Mouse (Mus musculus) MEL (cell line): Measurements from ENCODE around the gene Men1.
A peak's percentile ranks its signal among the peaks of the same experiment; 100 is the strongest.

Experiments
- CTCF ChIP-seq, 3 experiments: IDR thresholded peaks in 2 of 3; conservative IDR thresholded peaks in 1 of 3; 2 replicates each; pipeline ENCODE4 v1.5.1; 2011 to 2012; ENCODE audit warnings: low read length in 3 of 3, low read depth in 2 of 3, mild to moderate bottlenecking in 2 of 3, improper control_type of control experiment in 1 of 3, inconsistent platforms in 1 of 3, mixed read lengths in 1 of 3, moderate library complexity in 1 of 3; ENCODE audit not compliant: control insufficient read depth in 1 of 3, insufficient read depth in 1 of 3, poor library complexity in 1 of 3, severe bottlenecking in 1 of 3
- E2F4 ChIP-seq: IDR thresholded peaks from 2 replicates; pipeline ENCODE4 v1.6.1; 2011; ENCODE audit warnings: low read depth, low read length, improper control_type of control experiment, borderline replicate concordance
- EP300 ChIP-seq, 2 experiments: IDR thresholded peaks; 2 replicates each; pipeline ENCODE4 v1.6.1; 2011; ENCODE audit warnings: improper control_type of control experiment in 2 of 2, low read length in 2 of 2, low read depth in 1 of 2, mild to moderate bottlenecking in 1 of 2
- MAX ChIP-seq: IDR thresholded peaks from 2 replicates; pipeline ENCODE4 v1.6.1; 2011; ENCODE audit warnings: low read length, improper control_type of control experiment
- POLR2A ChIP-seq, 2 experiments: IDR thresholded peaks; 2 replicates each; pipeline ENCODE4 v1.6.1; 2011 to 2012; ENCODE audit warnings: low read length in 2 of 2, mild to moderate bottlenecking in 2 of 2, control low read depth in 1 of 2, improper control_type of control experiment in 1 of 2, low read depth in 1 of 2, moderate library complexity in 1 of 2; ENCODE audit not compliant: control insufficient read depth in 1 of 2, insufficient read depth in 1 of 2, poor library complexity in 1 of 2
- TAL1 ChIP-seq: IDR thresholded peaks from 2 replicates; pipeline ENCODE4 v1.6.1; 2012; ENCODE audit warnings: mild to moderate bottlenecking, inconsistent platforms, low read length, moderate library complexity, mixed read lengths
- TBP ChIP-seq: IDR thresholded peaks from 2 replicates; pipeline ENCODE4 v1.8.0; 2011; ENCODE audit warnings: low read depth, low read length, improper control_type of control experiment
- TCF12 ChIP-seq: IDR thresholded peaks from 2 replicates; pipeline ENCODE4 v1.6.1; 2014; ENCODE audit warnings: low read depth, mild to moderate bottlenecking, inconsistent platforms, low read length, improper control_type of control experiment, moderate library complexity
- USF1 ChIP-seq: IDR thresholded peaks from 2 replicates; pipeline ENCODE4 v1.6.1; 2014; ENCODE audit warnings: low read depth, mild to moderate bottlenecking, inconsistent platforms, low read length, improper control_type of control experiment, moderate library complexity
- USF2 ChIP-seq, 2 experiments: IDR thresholded peaks; 2 replicates each; pipeline ENCODE4 v1.6.1; 2011 to 2012; ENCODE audit warnings: improper control_type of control experiment in 2 of 2, low read length in 2 of 2, borderline replicate concordance in 1 of 2, inconsistent platforms in 1 of 2, low read depth in 1 of 2, mild to moderate bottlenecking in 1 of 2; ENCODE audit not compliant: insufficient read depth in 1 of 2

GRCm38 (mm10) chr19:6285632-6286433 lies 48.9 kb upstream of the Men1 start:
- TF ChIP-seq USF1 (0 out of 2 replicates have a peak, but pooled peaks have one; percentile 2), EP300 (IDR thresholded peaks at IDR 0.05; ENCODE audit: low read depth in 1 of 2, low read length in 2 of 2) (0 out of 4 replicates have a peak, but pooled peaks of 1 of the 2 experiments have one; percentile 23), POLR2A (IDR thresholded peaks at IDR 0.05; ENCODE audit: control insufficient read depth in 1 of 2, insufficient read depth in 1 of 2, low read depth in 1 of 2, low read length in 2 of 2, poor library complexity in 1 of 2) (no peak), USF2 (IDR thresholded peaks at IDR 0.05; ENCODE audit: borderline replicate concordance in 1 of 2, insufficient read depth in 1 of 2, low read depth in 1 of 2, low read length in 2 of 2) (no peak), TBP (no peak), CTCF (IDR thresholded peaks at IDR 0.05 in 2 of 3, conservative IDR thresholded peaks at IDR 0.05 in 1 of 3; ENCODE audit: control insufficient read depth in 1 of 3, insufficient read depth in 1 of 3, low read depth in 2 of 3, low read length in 3 of 3, poor library complexity in 1 of 3, severe bottlenecking in 1 of 3) (no peak), E2F4 (no peak), TAL1 (peak; percentile 71), MAX (no peak), TCF12 (peak; percentile 58)
